Mouse (Mus musculus) cerebellum, postnatal 10 days (tissue): ENCODE results near the gene Pptc7.
"Not testable (repeated sequence)": the region's sequence is repeated elsewhere in the genome, so short reads cannot be mapped to it uniquely, and the experiment has no call there.

Experiments used
- DNase-seq, 2 experiments: peaks; one replicate each; pipeline ENCODE4 v3.0.0; 2021; ENCODE audit warnings: mixed read lengths in 2 of 2

Pptc7 gene

DNA sequence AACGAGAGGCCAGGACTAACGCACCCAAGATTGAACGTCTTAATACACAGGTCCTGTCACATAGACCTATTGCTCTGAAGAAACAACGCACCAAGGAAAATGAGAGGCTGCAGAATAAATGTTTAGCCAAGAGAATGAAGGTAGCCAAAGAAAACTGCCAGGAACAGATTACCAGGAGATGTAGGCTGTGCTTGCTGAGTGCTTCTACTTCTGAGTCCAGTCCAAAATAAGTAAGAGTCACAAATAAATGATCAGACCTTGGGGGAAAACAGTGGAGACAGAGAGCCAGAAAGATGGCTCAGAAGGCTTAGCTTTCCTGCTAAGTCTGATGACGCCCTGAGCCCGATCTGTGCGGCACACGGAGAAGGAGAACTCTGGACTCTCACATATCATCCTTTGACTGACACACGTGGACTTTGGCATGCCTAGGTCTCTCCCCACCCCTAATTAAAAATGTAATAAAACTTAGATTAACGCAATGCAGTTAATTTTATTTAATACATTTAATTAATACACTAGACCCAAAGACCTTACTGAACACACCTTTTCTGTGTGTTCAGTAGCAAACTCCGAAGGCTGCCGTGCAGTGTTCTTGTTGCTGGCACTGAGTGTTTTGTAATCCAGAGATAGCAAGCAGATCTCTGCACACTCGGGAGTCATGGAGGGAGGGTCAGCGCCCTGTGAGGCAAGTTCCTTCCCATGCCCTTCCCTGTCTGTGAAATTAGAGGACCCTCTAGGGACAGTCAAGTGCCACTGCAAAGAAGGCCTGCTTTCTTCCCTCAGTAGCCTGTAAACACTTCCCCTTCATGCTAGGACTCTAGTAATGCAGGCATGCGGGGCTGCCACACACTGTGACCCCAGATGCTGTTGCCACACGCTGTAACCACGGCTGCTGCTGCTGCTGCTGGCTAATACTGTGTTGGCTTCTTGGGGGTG, 18.9 kb downstream of the Pptc7 start:
- DNase-seq = peak; percentile 34 to 40

DNA sequence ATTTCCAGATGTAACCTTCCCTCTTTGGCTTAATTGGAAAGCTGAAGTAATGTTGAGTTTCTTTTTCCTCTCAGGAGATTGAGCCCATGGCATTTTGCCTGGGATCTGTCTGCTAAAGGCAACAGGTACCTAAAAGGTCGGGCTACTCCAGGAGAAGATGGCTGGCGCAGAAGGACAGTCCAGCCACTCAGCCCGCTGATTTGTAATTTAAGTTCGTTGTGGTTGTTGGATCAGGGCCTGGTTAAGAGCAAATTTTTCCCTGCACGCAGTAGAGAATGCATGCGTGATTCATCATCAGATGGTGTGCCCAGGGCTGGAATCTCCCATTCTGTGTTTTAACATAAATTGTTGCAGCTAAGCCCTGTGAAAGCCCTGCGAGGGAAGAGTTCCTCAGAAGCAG, 19.8 kb downstream of the Pptc7 start:
- no peak for DNase-seq

DNA sequence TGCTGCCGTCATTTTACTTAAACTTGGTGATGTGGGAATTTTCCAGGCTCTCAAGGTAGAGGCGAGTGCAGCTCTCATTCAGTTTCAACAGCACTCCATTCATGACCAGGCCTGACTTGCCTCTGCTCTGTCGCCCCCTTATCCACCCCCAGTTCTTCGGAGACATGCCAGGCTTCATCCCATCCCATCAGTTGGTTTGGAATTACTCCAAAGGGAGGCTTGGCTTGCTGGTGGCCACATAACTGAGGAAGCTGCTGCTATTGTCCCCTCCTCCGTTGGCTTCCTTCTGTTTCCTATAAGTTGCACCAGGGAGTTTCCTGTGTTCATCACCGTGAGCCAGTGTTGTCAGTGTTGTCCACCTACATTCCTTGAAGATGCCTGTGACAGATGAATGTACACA, 20.4 kb downstream of the Pptc7 start:
- DNase-seq = peak; percentile 57 to 58

DNA sequence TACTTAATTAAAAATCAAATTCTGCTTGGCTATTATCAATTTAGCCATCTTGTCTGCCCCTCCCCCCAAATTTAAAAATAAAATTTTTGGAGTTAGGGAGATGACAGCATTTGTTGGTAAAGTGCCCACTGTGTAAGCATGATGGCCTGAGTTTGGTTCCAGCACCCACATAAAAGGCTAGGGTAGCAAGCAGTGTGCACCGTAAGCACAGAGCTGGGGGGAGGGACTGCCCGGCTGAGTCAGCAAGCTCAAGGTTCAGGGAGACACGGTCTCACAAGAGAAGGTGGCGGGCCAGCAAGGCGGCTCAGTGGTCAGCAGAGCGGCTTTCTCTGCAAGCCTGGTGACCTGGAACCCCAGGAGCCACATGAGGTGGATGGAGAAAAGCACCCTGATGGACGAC, 21.3 kb downstream of the Pptc7 start:
- DNase-seq = no peak

DNA sequence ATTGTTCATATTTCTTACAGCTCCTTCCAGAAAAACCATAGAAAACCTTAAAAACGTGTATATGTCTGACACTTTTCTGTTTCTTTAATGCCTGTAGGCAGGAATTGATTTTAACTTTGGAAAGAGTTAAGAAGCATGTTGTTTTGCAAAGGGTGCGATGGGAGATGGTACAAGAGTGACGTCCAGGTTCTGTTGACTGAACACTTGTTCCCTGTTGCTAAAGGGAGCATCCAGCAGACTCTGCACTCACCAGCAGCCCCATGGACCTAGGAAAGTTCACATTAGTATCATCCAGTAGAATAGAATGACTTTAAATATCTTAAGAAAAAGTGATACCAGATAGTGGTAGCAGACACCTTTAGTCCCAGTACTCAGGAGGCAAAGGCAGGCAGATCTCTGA, 22.4 kb downstream of the Pptc7 start:
- no peak for DNase-seq

DNA sequence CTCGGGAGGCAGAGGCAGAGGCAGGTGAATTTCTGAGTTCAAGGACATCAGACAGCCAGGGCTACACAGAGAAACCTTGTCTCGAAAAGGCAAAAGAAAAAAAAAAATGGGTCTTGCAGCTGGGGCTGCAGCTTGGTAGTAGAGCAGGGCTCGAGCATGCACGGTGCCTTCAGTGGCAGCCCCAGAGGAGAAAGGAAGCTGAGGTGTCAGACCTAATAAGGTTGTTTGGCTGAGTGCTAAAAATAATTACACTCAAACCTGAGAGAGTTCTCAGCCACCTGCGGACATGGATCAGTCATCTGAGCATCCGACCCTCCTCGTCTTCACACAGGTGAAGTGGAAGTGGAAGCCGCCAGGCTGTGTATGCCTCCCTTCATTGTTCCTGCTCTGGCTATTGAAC, 26.5 kb downstream of the Pptc7 start:
- DNase-seq = no peak

DNA sequence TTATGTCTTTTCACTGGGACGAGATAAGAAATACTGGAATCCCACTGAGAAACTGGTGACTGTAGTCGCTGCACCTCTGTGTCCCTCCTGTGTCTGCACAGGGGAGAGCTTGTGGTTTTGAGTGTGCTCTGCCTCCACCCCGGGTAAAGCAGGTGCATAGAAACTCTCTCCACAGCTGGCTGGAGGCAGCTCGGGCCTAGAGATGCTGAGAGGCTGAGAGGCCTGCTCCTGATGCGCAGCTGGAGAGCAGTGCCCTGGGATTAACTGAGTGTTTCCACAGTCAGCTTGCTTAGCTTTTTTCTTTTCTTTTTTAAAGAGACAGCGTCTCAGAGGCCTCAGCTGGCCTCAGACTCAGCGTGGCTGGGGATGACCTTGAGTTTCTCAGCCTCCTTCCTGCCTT, 27.5 kb downstream of the Pptc7 start:
- DNase-seq = no peak

DNA sequence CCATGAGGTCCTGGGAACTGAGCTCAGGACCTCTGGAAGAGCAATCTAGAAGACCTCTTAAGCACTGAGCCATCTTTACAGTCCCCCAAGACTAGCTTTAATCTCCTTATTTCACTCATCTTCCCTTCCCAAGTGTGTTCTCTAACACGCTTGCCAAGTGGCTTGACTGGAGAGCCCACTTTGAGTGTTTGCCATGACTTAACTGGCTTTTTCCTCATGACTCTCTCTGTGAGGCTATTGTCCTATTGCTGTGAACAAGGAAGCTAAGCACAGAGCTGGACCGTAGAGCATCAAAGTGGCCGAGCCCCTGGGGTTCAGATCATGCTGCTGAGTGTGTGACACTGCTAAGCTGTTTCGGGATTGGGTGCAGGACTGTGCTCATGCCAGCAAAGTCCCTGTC, 28.2 kb downstream of the Pptc7 start:
- no peak for DNase-seq

DNA sequence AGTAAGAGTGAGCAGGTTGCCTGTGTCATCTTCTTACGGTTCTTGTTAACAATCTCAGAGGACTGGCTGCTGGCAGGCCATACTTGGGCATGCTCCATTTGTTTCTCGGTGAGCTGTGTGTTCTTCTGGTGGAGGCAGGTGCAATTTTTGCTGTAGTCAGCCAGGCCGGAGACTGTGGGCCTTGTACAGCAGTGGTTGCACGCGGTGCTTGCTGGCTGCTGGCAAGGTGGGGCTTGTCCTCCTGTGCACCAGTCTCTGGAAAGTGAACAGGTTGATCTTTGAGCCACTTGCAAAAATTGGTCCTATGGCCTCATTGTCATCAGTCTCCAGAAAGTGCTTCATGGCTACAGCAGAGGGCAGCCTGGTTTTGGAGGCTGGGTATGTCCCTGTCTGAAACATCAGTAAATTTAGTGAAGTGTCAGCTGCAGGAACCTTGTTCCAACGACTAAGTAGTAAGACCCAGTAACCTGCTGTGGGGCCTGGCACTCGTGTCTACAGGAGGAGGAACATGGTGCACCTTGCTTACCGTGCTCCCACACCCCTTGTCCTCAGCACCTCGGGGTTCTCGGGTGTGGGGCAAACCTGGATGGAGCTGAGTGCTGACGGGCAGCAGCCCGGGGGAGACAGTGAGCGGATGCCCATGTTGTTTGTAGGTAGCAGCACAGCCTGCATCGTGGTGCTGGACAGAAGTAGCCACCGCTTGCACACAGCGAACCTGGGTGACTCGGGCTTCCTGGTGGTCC, 28.9 kb downstream of the Pptc7 start:
- no peak for DNase-seq

DNA sequence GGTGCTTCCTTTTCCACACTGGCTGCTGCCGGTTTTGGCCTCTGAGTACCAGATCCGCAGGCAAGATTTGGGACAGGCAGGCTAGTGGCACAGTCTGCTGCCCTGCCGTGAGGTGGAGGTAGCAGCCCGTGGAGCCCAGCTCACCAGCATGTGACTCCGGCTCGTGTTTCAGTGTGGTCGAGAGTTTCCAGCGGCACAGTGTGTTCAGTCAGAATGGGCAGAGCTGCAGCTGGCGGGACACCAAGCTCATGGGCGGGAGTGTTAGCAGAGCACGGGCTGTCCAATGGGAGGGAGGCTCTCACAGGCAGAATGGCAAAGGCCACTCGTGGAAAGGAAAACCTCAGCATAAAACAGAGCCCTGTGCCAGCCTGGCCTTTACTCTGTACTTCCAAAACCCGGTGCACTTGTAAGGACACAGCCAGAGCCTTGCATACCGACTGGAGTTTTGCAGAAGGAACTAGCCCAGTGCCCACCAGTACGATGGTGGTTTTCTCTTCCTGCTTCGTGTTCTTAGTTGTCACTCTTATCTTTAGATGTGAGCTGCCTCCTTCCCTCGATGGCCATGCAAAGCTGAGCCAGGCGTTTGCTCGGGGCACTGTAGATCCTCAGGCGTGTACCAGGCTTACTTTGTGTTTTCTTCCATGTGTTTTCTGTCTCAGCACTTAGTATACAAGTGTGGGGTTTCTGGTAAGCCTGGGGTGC, 31.0 kb downstream of the Pptc7 start:
- DNase-seq = peak; percentile 91 to 92

DNA sequence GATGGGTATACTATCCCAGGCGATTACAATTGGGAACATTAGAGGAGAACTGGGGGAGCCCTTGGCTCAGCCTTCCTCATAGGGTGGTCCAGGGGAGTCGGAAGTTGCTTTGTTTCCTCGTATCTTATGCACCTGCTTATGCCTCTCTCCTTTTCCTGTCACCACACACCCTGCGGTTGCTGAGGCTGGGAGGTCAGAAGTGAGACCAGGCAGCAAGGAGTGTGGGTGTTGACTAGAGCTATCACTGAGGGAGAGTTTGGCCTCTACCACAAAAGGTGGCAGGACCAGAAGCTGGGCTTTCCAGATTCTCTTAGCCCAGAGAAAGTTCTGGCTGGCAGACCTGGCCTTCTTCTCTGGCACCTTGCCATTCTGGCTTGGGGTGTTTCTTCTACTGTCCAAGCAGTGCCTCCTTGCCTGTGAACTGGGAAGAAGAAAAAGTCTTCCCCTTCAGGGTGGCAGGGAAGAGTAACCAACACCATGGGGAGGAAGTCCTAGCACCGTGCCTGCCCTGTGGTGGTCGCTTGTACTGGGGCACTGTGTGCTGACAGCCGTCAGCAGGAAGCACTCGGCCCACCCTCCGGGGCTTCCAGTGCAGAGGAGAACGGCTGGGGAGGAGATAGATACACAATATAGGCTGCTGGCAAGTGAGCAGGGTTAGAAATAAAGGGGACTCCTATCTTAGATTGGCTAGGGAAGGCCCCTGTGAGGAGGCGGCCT, 33.3 kb downstream of the Pptc7 start:
- peak; percentile 52 to 69 for DNase-seq

DNA sequence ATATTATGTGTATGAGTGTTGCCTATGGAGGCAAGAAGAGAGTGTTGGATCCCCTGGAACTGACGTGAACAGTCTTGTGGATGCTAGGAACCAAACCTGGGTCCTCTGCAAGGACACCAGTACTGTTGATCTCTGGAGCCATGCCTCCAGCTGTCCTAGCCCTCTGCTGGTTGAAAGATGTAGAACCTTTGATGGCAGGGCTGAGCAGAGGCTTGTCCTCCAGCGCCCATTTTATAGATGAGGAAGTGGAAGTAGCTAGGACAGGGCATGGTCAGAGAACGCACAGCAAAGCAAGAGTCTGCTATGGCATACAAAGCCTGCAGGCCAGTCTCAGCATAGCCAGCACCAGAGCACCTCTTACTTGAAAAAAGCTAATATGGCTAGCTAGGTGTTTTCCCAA, 33.9 kb downstream of the Pptc7 start:
- DNase-seq = peak in 1 of 2 experiments; percentile 41

DNA sequence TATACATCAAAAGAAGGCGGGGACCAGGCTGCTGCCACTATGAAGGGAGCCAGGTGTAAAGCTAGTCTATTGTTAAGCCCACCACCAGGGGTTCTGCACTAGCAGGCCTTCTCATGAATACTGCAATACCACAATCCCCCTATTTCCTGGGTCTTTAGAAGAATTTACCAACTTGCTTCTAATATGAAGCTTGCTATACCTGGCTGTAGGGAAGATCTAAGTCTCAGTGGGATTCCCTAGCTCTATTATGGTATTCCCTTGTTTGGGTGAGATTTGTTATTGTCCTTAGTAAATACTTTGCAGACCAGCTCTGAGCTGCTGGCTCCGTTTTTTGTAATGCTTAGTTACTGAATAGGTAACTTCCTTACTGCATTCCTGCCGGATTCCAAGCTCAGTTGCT, 34.8 kb downstream of the Pptc7 start:
- not testable (repeated sequence) for DNase-seq

DNA sequence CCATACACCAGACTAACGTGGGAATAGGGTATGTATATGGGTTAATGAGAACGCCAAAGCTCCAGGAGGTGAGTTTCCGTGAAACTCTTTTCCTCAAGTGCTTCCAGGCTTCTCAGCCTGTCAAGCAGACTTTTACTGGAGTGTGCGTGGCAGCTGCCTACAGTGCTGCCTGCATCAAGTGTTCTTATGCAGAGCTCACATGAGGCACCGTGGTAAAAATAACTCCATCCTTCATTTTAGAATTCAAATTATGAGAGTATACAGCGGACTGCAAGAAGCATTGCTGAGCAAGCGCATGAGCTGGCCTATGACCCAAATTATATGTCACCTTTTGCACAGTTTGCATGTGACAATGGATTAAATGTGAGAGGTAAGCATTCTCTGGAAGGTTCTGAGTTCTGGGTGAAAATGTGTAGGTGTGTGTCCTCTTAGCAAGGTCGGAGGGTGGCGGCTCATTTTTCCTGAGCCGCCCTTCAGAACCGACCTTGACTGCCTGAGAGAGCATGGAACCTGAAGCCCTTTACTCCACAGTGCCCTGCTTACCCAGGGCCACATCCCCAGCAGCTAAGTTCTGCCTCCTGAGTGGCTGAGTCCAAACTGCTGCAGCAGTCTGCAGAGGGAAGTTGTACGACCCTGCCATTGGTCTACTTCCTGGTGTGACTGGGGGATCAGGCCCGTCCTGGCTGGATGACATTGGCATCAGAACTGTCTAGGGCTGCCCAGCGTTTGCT, 35.5 kb downstream of the Pptc7 start:
- DNase-seq = no peak

DNA sequence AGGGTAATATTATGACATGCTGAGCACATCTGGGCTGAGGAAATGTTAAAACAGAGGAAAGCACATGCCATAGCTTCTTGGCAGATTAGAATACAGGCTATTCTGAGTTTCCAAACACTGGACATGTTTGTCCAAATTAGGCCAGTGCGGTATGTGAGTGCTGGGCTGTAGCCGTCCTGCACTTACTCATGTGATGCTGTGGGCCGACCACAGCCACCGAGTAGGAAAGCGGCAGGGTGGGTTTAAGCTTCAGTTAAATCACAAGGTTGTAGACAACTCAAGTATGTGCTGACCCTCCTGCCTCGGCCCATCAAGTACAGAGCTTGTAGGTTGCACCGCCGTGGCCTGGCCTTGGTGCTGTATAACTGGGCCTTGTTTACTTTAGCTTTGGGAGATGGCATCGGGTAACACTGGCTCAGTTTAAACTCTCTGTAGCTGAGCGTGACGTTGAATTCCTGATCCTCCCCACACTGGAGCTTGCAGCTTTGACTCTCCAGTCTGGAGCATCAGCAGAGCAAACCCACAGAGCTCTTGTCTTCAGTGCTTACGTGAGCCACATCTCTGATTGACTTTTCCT, 36.1 kb downstream of the Pptc7 start:
- DNase-seq = no peak

DNA sequence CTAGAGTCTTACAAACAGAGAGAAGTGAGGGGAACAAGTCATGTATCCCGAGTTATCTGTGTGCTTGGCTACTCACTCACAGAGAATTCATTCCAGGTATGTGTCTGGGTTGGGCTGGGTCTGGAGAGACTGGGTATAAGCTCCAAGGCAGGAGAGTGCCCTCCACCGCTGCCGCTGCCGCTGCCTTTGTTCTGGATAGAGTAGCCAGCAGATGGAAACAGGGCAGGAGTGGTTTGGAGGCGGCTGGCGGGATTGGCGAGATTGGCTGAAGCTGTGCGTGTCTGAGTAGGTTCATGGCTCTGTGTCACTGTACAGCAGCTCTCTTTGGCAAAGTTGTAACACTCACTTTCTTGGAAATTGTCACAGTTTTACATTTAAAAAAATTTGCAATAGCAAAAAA, 39.4 kb downstream of the Pptc7 start:
- DNase-seq = peak; percentile 36 to 41

DNA sequence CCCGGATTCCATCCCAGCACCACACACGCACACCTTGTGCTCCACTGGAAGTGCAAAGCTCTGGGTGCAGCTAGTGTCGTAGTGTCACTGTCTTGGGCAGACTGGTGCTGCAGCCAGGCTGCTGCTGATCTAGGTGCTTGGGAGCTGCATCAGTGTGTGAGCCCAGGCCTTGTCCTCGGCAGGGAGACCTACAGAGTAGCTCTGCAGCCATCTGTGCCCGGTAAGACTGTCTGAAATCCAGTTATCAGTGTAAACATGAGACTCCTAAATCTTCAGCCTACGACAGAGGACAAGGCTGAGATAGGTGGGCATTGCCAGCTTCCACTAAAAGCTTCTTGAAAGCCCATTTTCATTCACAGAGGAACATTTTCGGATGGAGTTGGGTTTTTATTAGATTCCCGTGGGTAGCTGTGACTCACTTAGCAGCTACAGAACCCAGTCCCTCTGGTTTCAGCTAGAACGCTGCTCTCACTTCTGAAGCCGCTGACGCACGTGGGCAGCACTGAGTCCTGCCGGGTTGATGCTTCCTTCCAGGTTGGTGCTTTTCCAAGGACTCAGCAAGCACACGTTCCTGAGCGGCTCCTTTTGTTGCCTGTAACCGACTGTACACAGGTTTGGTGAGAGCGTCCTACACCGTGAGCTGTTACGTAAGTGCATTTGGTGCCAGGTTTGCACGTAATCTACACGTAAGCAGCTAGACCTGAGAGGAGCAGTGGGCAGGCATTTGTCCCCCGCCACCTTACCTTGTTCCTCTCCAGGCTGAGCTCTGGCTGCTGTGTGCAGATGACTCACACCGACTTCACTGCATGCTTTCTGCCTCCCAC, 40.7 kb downstream of the Pptc7 start:
- peak; percentile 80 to 82 for DNase-seq

DNA sequence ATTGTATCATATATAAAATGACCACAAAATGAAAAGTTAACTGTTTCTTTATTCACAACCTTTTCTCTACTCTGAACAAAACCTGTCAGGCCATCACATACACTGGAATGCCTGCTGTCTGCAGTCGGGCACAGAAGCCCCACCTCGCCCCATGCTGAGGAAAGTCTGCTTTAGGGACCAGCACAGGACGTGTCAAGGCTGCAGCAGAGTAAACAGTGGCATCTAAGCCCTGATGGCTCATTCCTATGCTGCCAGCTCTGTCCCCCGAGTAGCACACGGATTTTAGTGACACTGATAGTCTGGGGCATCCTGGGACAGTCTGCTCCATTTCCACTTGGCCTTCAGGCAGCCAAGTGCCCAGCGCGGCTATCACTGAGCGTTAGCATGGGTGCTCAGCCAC, 41.3 kb downstream of the Pptc7 start:
- DNase-seq = peak; percentile 38 to 40

DNA sequence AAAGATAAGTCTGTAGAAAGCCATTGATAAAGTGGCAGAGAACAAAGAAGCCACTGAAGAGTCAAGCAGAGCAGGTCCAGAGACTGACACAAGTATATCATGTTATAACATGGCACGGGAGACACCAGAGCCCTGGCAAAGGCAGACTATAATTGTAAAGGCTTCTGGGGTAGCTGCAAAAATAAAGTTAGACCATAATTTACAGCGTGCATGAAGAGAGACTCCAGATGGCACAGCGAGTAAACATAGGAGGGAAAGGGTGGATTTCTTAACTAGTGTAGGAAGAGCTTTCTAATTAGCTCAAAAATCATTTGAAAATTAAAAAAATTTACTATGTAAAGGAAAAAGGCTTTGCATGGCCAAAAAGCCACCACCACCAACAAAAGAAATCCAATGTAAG, 43.1 kb downstream of the Pptc7 start:
- no peak for DNase-seq

DNA sequence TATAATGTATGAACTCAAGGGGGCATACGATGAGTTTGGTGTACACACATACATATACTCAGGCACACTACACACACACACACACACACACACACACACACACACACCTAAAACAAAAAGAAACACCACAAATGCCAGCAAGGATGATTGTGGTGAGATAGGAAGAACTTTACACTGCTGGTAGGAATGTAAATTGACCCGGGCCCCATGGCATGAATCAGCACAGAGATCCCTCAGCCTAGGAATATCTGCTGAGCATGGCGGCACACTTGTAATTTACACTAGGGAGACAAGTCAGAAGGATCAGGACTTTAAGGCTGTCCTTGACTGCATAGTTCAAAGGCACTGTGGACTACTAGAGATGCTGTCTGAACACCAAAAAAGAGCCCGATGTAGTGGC, 46.1 kb downstream of the Pptc7 start:
- no peak for DNase-seq

DNA sequence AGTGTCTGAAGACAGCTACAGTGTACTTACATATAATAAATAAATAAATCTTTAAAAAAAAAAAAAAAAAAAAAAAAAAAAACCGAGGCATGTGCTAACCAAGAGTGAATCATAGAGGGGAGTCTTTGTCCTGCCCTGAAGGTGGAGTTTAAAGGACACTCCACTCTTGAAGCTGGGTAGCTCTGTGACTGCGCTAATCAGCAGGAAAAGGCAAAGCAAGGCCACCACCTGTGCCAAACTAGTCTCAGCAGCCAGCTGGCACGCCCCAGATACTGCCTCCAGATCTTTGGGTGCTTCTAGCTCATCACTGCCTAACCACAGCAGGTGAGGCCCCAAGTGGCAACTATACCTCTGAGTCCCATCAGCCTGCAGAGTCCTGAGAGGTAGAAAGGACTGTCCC, 50.5 kb downstream of the Pptc7 start:
- DNase-seq = no peak
